Mouse (Mus musculus): Measurements from ENCODE around the gene Supt6.
A peak's percentile ranks its signal among the peaks of the same experiment; 100 is the strongest.
"Not testable (repeated sequence)": the region's sequence is repeated elsewhere in the genome, so short reads cannot be mapped to it uniquely, and the experiment has no call there.

Supt6 gene

DNA sequence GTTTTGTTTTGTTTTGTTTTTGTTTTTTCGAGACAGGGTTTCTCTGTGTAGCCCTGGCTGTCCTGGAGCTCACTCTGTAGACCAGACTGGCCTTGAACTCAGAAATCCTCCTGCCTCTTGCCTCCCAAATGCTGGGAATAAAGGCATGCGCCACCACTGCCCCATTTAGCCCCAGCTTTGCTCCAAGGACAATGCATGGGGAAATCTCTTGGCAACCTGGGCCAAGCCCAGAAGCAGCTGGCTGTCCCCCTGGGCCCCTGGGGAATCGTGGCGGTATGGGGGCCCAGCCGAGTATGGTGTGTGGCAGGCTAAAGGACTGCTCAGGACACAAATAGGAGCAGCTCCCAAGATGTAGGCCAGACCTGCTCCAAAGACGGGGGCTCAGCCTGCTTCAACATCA lies 41.5 kb downstream of the Supt6 start:
- H3K36me3 ChIP-seq (ENCODE audit: control insufficient read depth, insufficient read depth, low read length, poor library complexity, severe bottlenecking), result peaks cover 12% of the 10 kb centered on the region
- no peaks in the 10 kb centered on the region for H3K27me3 ChIP-seq (ENCODE audit: control insufficient read depth, insufficient read depth, low read length, poor library complexity, severe bottlenecking)
- DNase-seq (ENCODE audit: low read depth, low spot score), result no peak

DNA sequence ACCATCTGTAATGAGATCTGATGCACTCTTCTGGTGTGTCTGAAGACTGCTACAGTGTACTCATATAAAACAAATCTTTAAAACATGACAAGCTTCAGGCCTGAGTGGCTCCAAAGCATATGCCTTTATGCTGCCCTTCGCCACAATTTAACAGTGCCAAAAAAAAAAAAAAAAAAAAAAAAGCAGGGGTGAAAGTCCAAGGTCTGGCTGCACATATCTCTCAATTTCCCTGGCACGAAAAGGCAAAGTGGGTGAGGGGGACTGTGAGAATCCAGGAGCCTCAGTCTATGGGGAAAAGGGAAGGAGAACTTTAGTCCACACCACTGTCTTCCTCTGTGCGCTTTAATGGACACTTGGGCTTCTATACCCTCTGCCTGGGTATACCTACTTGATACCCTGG lies 43.4 kb downstream of the Supt6 start:
- DNase-seq (ENCODE audit: low read depth, low spot score), result no peak
- Histone ChIP-seq H3K36me3 (ENCODE audit: control insufficient read depth, insufficient read depth, low read length, poor library complexity, severe bottlenecking) (peaks cover 5% of the 10 kb centered on the region; the same call in 1 of the 2 replicates), H3K27me3 (ENCODE audit: control insufficient read depth, insufficient read depth, low read length, poor library complexity, severe bottlenecking) (no peaks in the 10 kb centered on the region)

DNA sequence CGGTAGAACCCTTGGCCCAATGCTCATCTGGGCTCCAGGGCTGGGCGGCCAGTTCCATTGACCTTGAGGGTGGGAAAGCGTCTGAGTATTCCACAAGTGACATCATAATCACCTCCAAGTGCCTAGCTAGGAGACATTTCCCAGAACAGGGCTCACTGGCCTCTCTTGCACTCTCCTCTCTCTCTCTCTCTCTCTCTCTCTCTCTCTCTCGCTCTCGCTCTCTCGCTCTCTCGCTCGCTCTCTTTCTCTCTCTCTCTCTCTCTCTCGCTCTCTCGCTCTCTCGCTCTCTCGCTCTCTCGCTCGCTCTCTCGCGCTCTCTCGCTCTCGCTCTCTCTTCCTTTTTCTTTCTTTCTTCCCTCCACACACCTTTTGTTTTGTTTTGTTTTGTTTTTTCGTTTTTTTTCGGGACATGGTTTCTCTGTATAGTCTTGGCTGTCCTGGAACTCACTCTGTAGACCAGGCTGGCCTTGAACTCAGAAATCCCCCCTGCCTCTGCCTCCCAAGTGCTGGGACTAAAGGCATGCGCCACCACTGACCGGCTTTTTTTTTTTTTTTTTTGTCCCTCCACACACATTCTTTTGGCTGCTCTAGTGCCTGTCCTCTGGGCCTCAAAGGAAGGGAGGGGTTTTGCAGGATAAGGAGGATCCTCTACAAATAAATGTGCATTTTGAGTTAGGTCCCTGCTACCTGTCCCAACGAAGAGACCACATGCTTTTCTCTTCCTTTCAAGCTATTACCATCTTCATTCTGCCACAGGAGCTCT lies 50.5 kb downstream of the Supt6 start:
- Histone ChIP-seq H3K36me3 (ENCODE audit: control insufficient read depth, insufficient read depth, low read length, poor library complexity, severe bottlenecking) (no peaks in the 10 kb centered on the region), H3K27me3 (ENCODE audit: control insufficient read depth, insufficient read depth, low read length, poor library complexity, severe bottlenecking) (no peaks in the 10 kb centered on the region)
- DNase-seq (ENCODE audit: low read depth, low spot score), result no peak

DNA sequence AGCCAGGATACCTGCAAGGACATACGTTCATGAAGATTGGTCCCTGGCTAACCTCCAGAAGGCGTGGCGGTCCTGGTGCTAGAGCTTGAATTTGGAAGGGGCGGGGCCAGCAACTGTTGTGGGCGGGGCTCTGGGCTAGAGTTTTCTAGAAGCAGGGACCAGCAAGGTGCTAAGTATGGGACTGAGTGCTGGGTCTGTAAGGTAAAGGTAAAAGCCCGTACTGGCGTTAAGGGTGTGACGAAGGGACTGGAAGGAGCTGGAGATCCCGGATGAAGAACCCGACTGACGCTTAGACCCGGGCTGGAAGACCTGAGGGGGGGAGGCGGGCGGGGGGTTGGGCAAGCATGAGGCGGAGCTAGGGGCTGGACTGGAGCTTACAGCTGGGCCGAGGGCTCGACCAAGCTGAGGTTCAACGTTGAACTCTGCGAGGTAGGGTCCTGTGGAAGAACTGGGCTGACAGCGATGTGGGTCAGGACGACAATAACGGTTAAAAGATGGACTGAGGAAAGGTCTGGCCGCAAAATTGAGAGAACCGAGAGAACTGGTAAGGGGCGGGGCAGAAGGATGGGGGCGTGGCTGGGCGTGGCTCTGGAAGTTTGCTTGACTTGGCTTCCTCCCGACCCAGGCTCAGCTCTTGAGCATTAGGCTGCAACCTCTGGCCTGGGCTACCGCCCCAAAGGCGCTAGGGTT lies 51.2 kb downstream of the Supt6 start:
- DNase-seq (ENCODE audit: low read depth, low spot score), result peak; percentile 74
- H3K36me3 ChIP-seq (ENCODE audit: control insufficient read depth, insufficient read depth, low read length, poor library complexity, severe bottlenecking), result no peaks in the 10 kb centered on the region

DNA sequence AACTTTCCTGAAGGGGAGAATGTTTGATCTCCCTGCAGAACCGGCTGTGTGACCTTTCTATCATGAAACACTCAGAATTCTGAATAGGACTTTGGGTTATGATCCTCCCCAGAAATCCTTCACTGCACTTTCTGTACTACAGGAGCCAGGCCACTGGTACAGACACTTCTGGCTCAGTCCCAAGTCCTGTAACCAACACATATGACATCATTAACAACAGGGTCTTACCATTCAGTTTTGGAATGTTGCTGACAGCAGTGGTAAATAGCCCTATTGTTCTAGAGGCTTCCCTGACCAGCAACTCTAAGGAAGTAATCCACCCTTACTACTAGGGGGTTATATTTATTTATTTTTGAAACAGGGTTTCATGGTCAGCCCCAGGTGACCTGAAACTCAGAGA lies 52.7 kb downstream of the Supt6 start, which contains the start of gene Proca1:
Gene Proca1 (plus strand): TSS at position 280 of the 400 bp plus-strand sequence.
- Histone ChIP-seq H3K27me3 (ENCODE audit: control insufficient read depth, insufficient read depth, low read length, poor library complexity, severe bottlenecking) (no peaks in the 10 kb centered on the region), H3K36me3 (ENCODE audit: control insufficient read depth, insufficient read depth, low read length, poor library complexity, severe bottlenecking) (no peaks in the 10 kb centered on the region)
- no peak for DNase-seq (ENCODE audit: low read depth, low spot score)

More for the DNA sequence above, 51.2 kb downstream of the Supt6 start:
- no peaks in the 10 kb centered on the region for H3K27me3 ChIP-seq (ENCODE audit: control insufficient read depth, insufficient read depth, low read length, poor library complexity, severe bottlenecking)

DNA sequence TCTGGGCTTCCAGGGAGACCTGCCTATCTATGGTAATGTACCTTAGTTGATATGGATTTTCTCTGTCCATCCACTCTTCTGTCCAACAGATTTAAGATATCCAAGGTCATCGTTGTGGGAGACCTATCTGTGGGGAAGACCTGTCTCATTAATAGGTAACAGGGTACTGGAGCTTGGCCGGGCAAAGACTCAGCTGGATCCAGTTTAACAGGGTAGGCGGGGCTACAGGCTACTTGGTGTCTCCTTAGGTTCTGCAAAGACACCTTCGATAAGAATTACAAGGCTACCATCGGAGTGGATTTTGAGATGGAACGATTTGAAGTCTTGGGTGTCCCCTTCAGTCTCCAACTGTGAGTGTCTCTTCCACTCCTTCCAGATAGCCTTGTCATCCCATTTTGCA lies 55.7 kb downstream of the Supt6 start:
- Histone ChIP-seq H3K36me3 (ENCODE audit: control insufficient read depth, insufficient read depth, low read length, poor library complexity, severe bottlenecking) (no peaks in the 10 kb centered on the region), H3K27me3 (ENCODE audit: control insufficient read depth, insufficient read depth, low read length, poor library complexity, severe bottlenecking) (no peaks in the 10 kb centered on the region)

DNA sequence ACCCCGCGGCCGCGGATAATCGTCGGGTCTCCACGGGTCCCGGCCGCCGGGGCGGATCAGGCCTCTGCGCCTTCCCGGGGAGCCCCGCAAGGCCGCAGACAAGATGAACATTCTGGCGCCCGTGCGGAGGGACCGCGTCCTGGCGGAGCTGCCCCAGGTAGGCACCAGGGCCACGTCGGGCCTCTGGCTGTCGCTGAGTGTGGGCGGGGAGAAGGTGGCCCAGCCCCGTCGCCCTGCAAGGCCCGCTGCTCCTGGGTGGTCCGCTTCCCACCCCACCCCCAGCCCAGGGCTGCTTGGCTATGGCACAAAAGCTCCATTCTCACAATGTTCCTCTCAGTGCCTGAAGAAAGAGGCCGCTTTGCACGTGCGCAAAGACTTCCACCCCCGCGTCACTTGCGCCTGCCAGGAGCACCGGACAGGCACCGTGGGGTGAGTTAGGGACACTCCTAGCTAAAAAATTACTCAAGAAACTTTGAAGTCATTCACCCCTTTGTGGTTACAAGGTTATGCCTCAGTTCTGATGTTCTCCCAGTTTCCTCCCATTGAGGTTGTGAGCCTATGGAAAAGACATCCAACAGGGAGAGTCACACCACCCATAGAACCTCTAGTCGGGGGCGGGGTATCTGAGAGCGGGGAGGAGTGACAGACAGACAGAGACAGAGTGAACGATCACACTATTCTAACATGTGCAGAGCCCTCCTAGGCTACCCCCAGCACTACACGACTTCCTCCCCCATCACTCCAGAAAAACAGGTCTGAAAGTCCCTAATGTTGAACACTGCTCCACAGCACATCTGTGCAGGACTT lies 56.4 kb downstream of the Supt6 start:
- Histone ChIP-seq H3K27me3 (ENCODE audit: control insufficient read depth, insufficient read depth, low read length, poor library complexity, severe bottlenecking) (no peaks in the 10 kb centered on the region), H3K36me3 (ENCODE audit: control insufficient read depth, insufficient read depth, low read length, poor library complexity, severe bottlenecking) (no peaks in the 10 kb centered on the region)
- DNase-seq (ENCODE audit: low read depth, low spot score), result peak; percentile 35

More for the DNA sequence above, 55.7 kb downstream of the Supt6 start:
- no peak for DNase-seq (ENCODE audit: low read depth, low spot score)

DNA sequence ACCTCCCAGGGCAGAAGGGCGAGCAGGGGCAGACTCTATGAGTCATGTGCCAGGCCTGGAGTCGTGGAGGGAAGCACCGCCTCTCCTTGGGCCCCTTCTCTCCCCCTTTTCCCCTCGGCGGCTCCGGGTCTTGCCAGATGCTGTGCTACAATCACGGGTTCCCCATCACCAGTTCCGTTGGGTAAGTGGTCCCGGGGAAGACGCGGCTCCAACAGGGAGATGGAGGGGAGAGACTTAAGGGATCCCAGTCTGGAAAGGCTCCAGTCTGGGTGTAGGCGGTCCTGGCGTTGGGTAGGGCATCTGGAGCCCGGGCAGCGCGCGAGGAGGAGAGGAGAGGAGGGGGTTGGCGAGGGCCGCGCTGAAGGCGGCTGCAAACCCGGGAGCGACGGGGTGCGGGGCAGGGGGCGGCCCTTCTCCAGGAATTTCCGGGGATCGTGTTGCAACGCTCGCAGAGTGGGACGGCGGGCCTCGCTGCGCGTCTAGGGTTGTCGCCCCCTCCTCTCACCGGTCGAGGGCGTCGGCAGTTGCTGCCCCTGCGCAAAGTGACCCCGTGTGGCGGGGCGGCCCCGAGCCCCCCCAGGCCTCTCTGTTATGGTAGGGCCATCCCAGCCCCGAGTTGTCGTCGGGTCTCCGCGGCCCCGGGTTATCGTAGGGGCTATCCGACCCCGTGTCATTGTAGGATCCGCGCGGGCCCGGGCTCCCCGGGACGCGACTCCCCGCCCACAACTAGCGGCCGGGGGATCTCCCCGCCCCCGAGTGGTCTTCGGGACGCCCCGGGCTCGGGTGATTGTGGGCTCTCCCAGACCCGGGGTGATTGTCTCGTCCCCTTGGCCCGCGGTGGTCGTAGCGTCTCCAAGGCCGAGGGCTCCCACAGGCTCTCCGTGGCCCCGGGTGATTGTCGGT lies 57.2 kb downstream of the Supt6 start, which contains the start of gene Rab34:
Gene Rab34 (plus strand): TSS at position 100 of the 903 bp plus-strand sequence.
- Histone ChIP-seq H3K36me3 (ENCODE audit: control insufficient read depth, insufficient read depth, low read length, poor library complexity, severe bottlenecking) (no peaks in the 10 kb centered on the region), H3K27me3 (ENCODE audit: control insufficient read depth, insufficient read depth, low read length, poor library complexity, severe bottlenecking) (no peaks in the 10 kb centered on the region)
- no peak for DNase-seq (ENCODE audit: low read depth, low spot score)

DNA sequence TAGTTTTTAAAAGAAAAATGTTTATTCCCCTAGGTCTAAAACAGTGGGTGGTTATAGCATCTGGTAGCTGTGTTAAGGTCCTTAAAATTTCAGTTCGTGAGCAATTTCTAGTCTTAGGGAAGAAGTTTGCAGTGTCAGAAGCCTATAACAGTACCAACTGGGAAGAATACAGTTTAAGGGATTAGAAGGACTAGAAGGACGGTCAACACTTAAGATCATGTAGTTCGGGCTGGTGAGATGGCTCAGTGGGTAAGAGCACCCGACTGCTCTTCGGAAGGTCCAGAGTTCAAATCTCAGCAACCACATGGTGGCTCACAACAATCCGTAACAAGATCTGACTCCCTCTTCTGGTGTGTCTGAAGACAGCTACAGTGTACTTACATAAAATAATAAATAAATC lies 61.1 kb downstream of the Supt6 start:
- DNase-seq (ENCODE audit: low read depth, low spot score); H3K27me3 ChIP-seq (ENCODE audit: control insufficient read depth, insufficient read depth, low read length, poor library complexity, severe bottlenecking); H3K36me3 ChIP-seq (ENCODE audit: control insufficient read depth, insufficient read depth, low read length, poor library complexity, severe bottlenecking): not testable (repeated sequence)

DNA sequence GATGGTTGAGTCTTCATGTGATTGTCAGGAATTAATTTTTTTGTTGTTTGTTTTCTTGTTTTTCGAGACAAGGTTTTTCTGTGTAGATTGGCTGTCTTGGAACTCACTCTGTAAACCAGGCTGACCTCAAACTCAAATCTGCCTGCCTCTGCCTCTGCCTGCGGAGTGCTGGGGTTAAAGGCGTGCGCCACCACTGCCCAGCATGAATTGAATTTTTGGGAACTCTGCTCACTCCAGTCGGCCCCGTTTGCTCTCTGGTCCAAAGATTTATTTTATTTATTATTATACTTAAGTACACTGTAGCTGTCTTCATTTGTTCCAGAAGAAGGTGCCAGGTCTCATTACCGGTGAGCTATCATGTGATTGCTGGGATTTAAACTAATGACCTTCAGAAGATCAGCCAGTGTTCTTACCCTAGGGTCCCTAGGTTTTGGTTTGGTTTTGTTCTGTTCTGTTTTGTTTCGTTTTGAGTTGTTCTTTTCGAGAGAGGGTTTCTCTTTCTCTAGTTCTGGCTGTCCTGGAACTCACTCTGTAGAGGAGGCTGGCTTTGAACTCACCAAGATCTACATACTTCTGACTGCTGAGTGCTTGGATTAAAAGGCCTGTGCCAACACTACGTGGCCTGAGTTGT lies 61.8 kb downstream of the Supt6 start:
- Histone ChIP-seq H3K36me3 (ENCODE audit: control insufficient read depth, insufficient read depth, low read length, poor library complexity, severe bottlenecking) (peaks cover 8% of the 10 kb centered on the region), H3K27me3 (ENCODE audit: control insufficient read depth, insufficient read depth, low read length, poor library complexity, severe bottlenecking) (no peaks in the 10 kb centered on the region)
- no peak for DNase-seq (ENCODE audit: low read depth, low spot score)

DNA sequence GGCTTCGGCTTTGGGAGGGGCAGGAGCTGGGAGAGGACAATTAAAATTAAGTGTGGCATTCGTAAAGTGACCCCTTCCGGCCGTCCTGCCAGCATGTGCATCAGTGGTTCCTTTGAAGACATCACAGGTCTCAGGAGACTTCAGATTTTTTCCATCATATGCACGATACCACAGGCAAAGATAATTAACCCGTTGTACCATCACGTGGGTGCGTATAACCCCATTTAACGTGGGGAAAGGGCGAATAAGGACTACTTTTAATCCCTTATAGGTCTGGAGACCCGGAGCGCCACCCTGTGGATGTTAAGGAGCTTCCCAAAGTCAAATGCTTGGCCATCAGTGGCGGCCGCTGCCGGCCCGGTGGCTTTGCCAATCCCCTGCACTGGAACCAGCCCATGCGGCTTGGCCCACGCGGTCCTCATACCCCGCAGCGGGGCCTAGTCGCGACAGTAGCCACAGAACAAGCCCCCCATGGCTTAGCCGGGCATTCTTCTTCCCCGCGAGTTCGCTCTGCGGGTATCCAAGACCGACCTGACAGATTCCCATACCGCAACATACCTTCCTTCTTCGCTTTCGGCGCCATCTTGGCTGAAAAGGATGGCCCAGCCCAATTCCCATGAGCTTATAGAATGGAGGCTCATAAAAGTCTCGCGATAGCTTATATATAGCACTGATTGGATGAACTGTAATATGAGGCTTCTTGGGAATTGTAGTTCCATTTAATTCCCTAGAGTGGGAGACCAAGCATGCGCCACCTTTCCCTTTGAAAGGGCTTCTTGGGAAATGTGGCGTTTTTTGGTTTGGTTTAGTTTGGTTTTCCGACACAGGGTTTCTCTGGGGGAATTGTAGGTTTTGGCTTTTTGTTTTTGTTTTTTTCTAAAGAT lies 62.6 kb downstream of the Supt6 start, which contains the start of gene Rpl23a:
Gene Rpl23a (minus strand): TSS at position 624 of the 884 bp plus-strand sequence.
- Histone ChIP-seq H3K27me3 (ENCODE audit: control insufficient read depth, insufficient read depth, low read length, poor library complexity, severe bottlenecking) (no peaks in the 10 kb centered on the region), H3K36me3 (ENCODE audit: control insufficient read depth, insufficient read depth, low read length, poor library complexity, severe bottlenecking) (peaks cover 8% of the 10 kb centered on the region)
- DNase-seq (ENCODE audit: low read depth, low spot score), result peak; percentile 92

DNA sequence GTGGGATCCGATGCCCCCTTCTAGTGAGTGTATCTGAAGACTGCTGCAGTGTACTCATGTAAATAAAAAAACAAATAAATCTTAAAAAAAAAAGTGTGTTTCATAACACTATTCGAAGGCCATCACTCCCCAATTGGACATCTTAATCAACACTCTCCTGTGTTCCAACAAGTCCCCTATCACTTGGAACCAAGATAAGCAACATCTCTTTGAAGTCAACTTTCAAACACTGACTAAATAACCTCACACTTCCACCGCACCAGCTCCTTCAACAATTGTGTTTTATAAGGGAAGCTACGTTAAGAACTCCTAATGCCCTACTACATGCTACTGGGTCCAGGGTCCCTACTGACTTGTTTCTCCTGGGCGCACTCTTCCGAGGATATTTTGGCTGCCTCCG lies 63.3 kb downstream of the Supt6 start:
- DNase-seq (ENCODE audit: low read depth, low spot score), result no peak
- H3K36me3 ChIP-seq (ENCODE audit: control insufficient read depth, insufficient read depth, low read length, poor library complexity, severe bottlenecking), result peaks cover 8% of the 10 kb centered on the region
- no peaks in the 10 kb centered on the region for H3K27me3 ChIP-seq (ENCODE audit: control insufficient read depth, insufficient read depth, low read length, poor library complexity, severe bottlenecking)

DNA sequence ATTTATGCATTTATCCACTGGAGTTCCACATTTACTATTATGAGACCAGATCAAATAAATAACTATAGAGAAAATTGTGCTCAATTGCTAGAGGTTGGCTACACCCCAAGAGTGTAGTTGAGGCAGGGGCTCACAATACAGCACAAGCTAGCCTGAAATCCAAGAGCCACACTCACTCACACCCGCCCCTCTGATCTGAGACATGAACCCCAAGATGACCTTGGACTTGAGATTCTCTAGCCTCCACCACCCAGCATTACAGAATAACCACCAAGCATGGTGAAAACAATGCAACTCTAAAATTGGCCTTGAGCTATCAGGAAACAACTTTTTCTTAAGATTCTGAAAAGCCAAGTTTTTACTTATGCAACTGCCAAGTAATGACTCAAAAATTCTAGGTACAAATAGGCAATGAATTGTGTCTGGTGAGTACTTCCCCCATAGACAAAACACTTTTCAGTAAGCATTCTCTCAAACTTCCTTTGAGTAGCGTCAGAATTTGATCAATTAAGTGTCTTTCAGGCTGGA lies 63.9 kb downstream of the Supt6 start:
- no peak for DNase-seq (ENCODE audit: low read depth, low spot score)
- Histone ChIP-seq H3K36me3 (ENCODE audit: control insufficient read depth, insufficient read depth, low read length, poor library complexity, severe bottlenecking) (peaks cover 8% of the 10 kb centered on the region), H3K27me3 (ENCODE audit: control insufficient read depth, insufficient read depth, low read length, poor library complexity, severe bottlenecking) (no peaks in the 10 kb centered on the region)

All from splenic B cell, adult 2 months (primary cell).